Mouse (Mus musculus) lung, embryonic 16.5 days (tissue): ENCODE measurements at regions not wholly inside any gene's neighbourhood (a gene's known extent, or its start where the extent isn't known, plus 50 kb on each side); places are given as distances from the start of the nearest gene placed in this dataset.

Source experiments
- ATAC-seq: fragments of 200-750 bp; cut with Nextera tagmentation; 2 replicates; pipeline ENCODE4 v1.8.0; 2017; ENCODE audit warnings: low read depth, mild to moderate bottlenecking, moderate library complexity
- H3K27ac ChIP-seq: fragments of 300-500 bp; sonication (generic); 2 replicates; pipeline ENCODE4 v1.5.1; 2014; ENCODE audit warnings: mild to moderate bottlenecking, control low read depth, low read length
- H3K27me3 ChIP-seq: fragments of 300-500 bp; sonication (generic); 2 replicates; pipeline ENCODE4 v1.6.1; 2014; ENCODE audit warnings: low read depth, low read length, mixed read lengths; ENCODE audit not compliant: control insufficient read depth, insufficient read depth
- H3K36me3 ChIP-seq: fragments of 300-500 bp; sonication (generic); 2 replicates; pipeline ENCODE4 v1.6.1; 2014; ENCODE audit warnings: low read length; ENCODE audit not compliant: control insufficient read depth, insufficient read depth
- H3K4me1 ChIP-seq: fragments of 300-500 bp; sonication (generic); replicated peaks from 2 replicates; pipeline ENCODE4 v1.6.1; 2014; ENCODE audit warnings: low read length, mixed read lengths; ENCODE audit not compliant: control insufficient read depth, insufficient read depth
- H3K4me2 ChIP-seq: fragments of 300-500 bp; sonication (generic); 2 replicates; pipeline ENCODE4 v1.6.1; 2014; ENCODE audit warnings: low read depth, low read length, control low read depth
- H3K4me3 ChIP-seq: fragments of 300-500 bp; sonication (generic); 2 replicates; pipeline ENCODE4 v1.5.1; 2014; ENCODE audit warnings: mild to moderate bottlenecking, low read length, control low read depth
- H3K9ac ChIP-seq: fragments of 300-500 bp; sonication (generic); 2 replicates; pipeline ENCODE4 v1.6.1; 2014; ENCODE audit warnings: low read length, control low read depth
- H3K9me3 ChIP-seq: fragments of 300-500 bp; sonication (generic); 2 replicates; pipeline ENCODE4 v1.6.1; 2016; ENCODE audit warnings: low read length; ENCODE audit not compliant: control insufficient read depth
- WGBS: fragments of 180-500 bp; shearing (Covaris S2); extraction: QIAGEN DNeasy Blood & Tissue Kit; methylation state at CpG from one replicate; pipeline ENCODE4 v1.1.7; 2014; 5-methylcytosine and 5-hydroxymethylcytosine counted together

DNA sequence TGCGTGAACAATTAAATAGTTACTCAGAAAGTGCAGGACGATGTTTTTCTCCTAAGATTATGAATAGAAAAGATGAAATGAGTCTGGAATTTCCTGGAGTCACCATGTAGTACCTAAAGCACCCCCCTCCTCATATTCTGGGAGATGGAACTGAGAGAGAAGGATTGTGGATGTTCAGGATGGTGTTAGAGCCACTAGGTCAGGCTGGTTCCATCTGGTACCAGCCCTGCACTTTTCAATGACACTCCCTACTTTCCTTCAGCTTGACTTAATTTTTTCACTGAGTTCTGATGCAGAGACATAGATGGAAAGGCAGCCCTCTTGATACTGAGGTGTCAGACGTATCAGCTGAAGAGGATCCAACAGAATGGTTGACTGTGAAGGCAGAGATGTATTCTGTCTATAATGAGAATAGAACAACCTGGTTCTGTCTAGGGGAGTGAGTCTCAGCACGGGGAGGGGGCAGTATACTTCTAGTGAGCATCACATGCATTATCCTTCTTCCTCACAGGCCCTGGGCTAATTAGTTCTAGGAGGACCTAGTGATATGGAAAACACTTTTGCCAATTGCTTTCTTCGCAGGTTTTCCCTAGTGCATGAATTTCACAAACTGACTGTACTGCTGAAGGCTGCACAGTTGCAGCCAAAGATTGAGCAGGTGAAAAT lies 60.8 kb upstream of the E2f3 start:
- no peak for ATAC-seq
- Histone ChIP-seq H3K9ac (no peak overlapping the region), H3K36me3 (no peaks in the 10 kb centered on the region), H3K4me3 (no peak overlapping the region), H3K9me3 (no peaks in the 10 kb centered on the region), H3K27ac (no peak overlapping the region), H3K27me3 (no peaks in the 10 kb centered on the region), H3K4me2 (no peak overlapping the region), H3K4me1 (peaks cover 12% of the 10 kb centered on the region)
- WGBS: 83% methylated on average over 5 of the region's 5 CpGs

DNA sequence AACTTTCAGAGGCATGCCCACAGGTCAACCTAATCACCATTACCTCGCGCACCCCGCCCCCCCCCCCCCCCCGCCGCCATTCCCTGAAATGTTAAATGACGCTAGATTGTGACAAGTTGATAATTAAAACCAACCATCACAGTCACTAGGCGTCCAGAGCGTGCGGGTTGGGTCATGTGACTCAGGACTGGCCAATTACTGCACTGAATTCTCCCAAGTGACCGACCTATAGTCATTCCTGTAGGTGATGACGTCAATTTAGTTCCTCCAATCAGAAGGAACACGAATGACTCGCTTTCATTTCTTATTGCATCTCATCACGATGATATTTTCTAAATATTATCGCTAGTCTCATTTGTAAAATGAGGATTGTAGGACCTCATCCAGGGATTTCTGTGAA lies 60.2 kb upstream of the E2f3 start:
- no peak for ATAC-seq

GRCm38 (mm10) chr13:30045225-30045624 lies 59.4 kb upstream of the E2f3 start:
- Histone ChIP-seq H3K9ac (no peak overlapping the region), H3K27ac (no peak overlapping the region), H3K4me3 (no peak overlapping the region), H3K4me2 (no peak overlapping the region), H3K27me3 (no peaks in the 10 kb centered on the region), H3K9me3 (no peaks in the 10 kb centered on the region), H3K36me3 (no peaks in the 10 kb centered on the region), H3K4me1 (peaks cover 10% of the 10 kb centered on the region)
- 79% methylated on average over 6 of the region's 6 CpGs for WGBS
- ATAC-seq: no peak

More for the DNA sequence above, 60.2 kb upstream of the E2f3 start:
- no peaks in the 10 kb centered on the region for H3K36me3 ChIP-seq
- H3K4me2 ChIP-seq: no peak overlapping the region
- no peak overlapping the region for H3K27ac ChIP-seq
- H3K9me3 ChIP-seq: no peaks in the 10 kb centered on the region
- 74% methylated on average over 15 of the region's 15 CpGs for WGBS
- no peak overlapping the region for H3K9ac ChIP-seq
- H3K4me1 ChIP-seq: peaks cover 10% of the 10 kb centered on the region
- H3K4me3 ChIP-seq: no peak overlapping the region
- no peaks in the 10 kb centered on the region for H3K27me3 ChIP-seq

GRCm38 (mm10) chr13:30044790-30045189 lies 58.9 kb upstream of the E2f3 start:
- no peak for ATAC-seq
- H3K27me3 ChIP-seq: no peaks in the 10 kb centered on the region
- H3K36me3 ChIP-seq: no peaks in the 10 kb centered on the region
- no peak overlapping the region for H3K27ac ChIP-seq
- H3K9me3 ChIP-seq: no peaks in the 10 kb centered on the region
- H3K4me3 ChIP-seq: no peak overlapping the region
- peaks cover 7% of the 10 kb centered on the region for H3K4me1 ChIP-seq
- H3K9ac ChIP-seq: no peak overlapping the region
- 83% methylated on average over 2 of the region's 2 CpGs for WGBS
- no peak overlapping the region for H3K4me2 ChIP-seq

DNA sequence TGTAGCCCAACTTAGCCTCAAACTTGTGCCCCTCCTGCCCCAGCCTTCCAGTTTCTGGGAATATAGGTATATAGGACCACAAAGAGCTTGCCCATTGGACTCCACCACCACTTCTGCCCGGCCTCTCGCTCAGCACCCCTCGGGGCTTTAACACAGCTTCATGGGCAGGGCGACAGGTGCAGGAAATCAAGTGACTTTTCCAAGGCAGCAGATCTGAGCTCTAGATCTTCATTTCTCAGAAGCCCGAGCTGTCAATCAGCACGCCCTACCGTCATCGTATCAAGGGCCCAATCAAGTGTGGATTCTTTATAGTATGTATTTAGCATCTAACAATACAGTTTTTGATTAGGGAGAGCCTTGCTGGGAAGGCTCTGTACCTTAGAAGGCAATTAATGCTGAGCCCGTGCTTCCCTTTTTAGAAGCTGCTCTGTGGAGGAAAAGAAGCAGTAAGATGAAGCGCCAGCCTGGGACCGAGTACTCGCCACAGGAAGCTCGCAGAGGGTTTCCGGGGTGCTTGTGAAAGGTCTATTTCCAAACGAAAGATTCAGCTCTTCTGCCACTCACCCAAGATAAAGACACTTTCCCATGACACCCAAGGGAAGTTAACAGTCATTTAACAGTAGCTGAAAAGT lies 56.9 kb upstream of the E2f3 start:
- no peaks in the 10 kb centered on the region for H3K36me3 ChIP-seq
- H3K9ac ChIP-seq: no peak overlapping the region
- no peaks in the 10 kb centered on the region for H3K9me3 ChIP-seq
- no peak overlapping the region for H3K27ac ChIP-seq
- H3K4me2 ChIP-seq: no peak overlapping the region
- no peaks in the 10 kb centered on the region; the same call in 1 of the 2 replicates for H3K4me1 ChIP-seq
- WGBS: 70% methylated on average over 15 of the region's 15 CpGs
- H3K27me3 ChIP-seq: no peaks in the 10 kb centered on the region
- ATAC-seq: no peak
- H3K4me3 ChIP-seq: no peak overlapping the region

- Histone ChIP-seq H3K4me2 (no peak overlapping the region), H3K9ac (no peak overlapping the region), H3K36me3 (no peaks in the 10 kb centered on the region), H3K4me1 (no peaks in the 10 kb centered on the region), H3K9me3 (no peaks in the 10 kb centered on the region), H3K4me3 (no peak overlapping the region), H3K27ac (no peak overlapping the region), H3K27me3 (no peaks in the 10 kb centered on the region)
- 80% methylated on average over 3 of the region's 3 CpGs for WGBS
- ATAC-seq: no peak
These were observed 55.8 kb upstream of the E2f3 start for GRCm38 (mm10) chr13:30041501-30042295.

DNA sequence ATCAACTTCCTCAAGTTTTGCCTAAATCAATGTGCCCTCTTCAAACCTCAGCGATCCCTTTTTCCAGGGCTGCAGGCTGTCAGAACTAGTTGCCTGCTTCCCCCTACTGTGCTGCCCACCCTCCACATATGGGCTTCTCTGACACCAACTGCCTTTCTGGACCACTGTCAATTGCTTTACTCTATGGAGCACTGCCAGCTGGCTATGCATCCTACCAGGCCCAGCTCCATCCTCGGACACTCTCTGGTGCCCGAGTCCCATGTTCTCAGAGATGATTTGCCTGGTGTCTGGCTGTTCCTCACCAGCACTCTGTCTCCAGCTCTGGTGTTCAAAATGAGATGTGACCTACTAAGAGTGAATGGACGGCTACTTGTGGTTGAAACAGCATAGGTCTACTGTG lies 54.4 kb upstream of the E2f3 start:
- Histone ChIP-seq H3K9me3 (no peaks in the 10 kb centered on the region), H3K27ac (no peak overlapping the region)
- 62% methylated on average over 4 of the region's 4 CpGs for WGBS

DNA sequence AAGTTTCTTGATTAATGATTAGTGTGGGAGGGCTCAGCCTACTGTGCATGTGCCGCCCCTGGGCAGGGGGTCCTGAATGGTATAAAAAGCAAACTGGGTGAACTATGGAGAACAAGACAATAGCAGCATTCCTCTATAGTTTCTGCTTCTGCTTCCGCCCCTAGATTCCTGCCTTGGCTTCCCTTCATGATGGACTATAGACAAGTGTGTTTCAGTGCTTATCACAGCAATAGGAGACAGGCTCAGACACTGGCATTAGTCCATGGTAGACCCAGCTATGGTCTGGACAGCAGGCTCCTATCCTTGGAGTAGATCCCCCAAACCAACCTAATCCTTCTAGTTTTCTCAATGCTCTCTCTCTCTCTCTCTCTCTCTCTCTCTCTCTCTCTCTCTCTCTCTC lies 53.9 kb upstream of the E2f3 start:
- WGBS: 79% methylated on average over 2 of the region's 2 CpGs
- H3K27me3 ChIP-seq: no peaks in the 10 kb centered on the region
- H3K27ac ChIP-seq: no peak overlapping the region
- no peaks in the 10 kb centered on the region for H3K9me3 ChIP-seq
- H3K4me2 ChIP-seq: no peak overlapping the region
- H3K9ac ChIP-seq: no peak overlapping the region
- no peak overlapping the region for H3K4me3 ChIP-seq
- no peaks in the 10 kb centered on the region for H3K36me3 ChIP-seq
- H3K4me1 ChIP-seq: no peaks in the 10 kb centered on the region
- no peak for ATAC-seq

More for the DNA sequence above, 54.4 kb upstream of the E2f3 start:
- Histone ChIP-seq H3K36me3 (no peaks in the 10 kb centered on the region), H3K27me3 (no peaks in the 10 kb centered on the region), H3K4me1 (no peaks in the 10 kb centered on the region), H3K9ac (no peak overlapping the region), H3K4me2 (no peak overlapping the region), H3K4me3 (no peak overlapping the region)
- ATAC-seq: peak; percentile 59; the same call in 1 of the 2 replicates

DNA sequence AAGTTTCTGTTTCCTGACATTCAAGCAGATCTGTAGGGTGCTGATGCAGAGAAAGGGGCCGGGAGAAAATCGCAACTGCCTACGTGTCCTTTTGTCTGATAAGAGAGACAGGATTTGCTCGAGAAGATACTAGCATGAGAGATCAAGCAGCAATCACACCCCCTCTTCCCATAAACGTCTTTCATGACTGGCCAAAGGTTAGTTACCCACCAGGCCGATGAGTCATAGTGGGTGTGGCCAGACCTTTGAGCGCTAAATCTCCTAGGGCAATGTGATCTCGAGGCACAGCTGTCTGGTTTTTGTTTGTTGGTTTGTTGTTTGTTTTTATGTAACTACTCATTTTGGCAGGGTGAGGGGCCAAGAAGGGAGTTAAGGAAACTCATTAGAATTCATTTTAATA lies 50.7 kb upstream of the E2f3 start:
- Histone ChIP-seq H3K27ac (no peak overlapping the region), H3K9ac (no peak overlapping the region), H3K4me3 (no peak overlapping the region), H3K27me3 (no peaks in the 10 kb centered on the region), H3K4me1 (0 out of 2 replicates have a peak, but pooled peaks cover 2% of the 10 kb centered on the region), H3K4me2 (no peak overlapping the region), H3K9me3 (no peaks in the 10 kb centered on the region), H3K36me3 (no peaks in the 10 kb centered on the region)
- WGBS: 51% methylated on average over 8 of the region's 8 CpGs
- no peak for ATAC-seq
